Mouse (Mus musculus) ES-E14 (cell line): Measurements from ENCODE around the gene Hcfc1. TPM values are rescaled to one million over a fixed set of nuclear protein-coding genes. Genes with fewer than 3 reads are reported as not detected.

Source experiments
- DNase-seq: peaks from one replicate; pipeline ENCODE4 v3.0.0-alpha.2; 2013; ENCODE audit warnings: low read depth, low spot score
- H3K27ac ChIP-seq: 2 replicates; pipeline ENCODE4 v1.5.1; 2012; ENCODE audit warnings: low read depth, mild to moderate bottlenecking, low read length, moderate library complexity, mixed read lengths; ENCODE audit not compliant: poor library complexity, insufficient read depth, severe bottlenecking
- H3K36me3 ChIP-seq: 2 replicates; pipeline ENCODE4 v1.6.1; 2012; ENCODE audit warnings: mild to moderate bottlenecking, low read length, moderate library complexity, mixed read lengths; ENCODE audit not compliant: control insufficient read depth, poor library complexity, insufficient read depth, severe bottlenecking
- H3K4me1 ChIP-seq, 2 experiments: fragments of 150-350 bp in 1 of 2; sonication (generic) in 1 of 2; 2 replicates each; pipeline ENCODE4 v1.6.1; 2012; ENCODE audit warnings: low read length in 2 of 2, mild to moderate bottlenecking in 1 of 2, mixed read lengths in 1 of 2; ENCODE audit not compliant: control insufficient read depth in 2 of 2, insufficient read depth in 2 of 2, poor library complexity in 1 of 2
- H3K4me3 ChIP-seq, 2 experiments: fragments of 150-350 bp in 1 of 2; sonication (generic) in 1 of 2; 2 replicates each; pipeline ENCODE4 v1.5.1; 2012; ENCODE audit warnings: low read length in 2 of 2, low read depth in 1 of 2, mild to moderate bottlenecking in 1 of 2, mixed read lengths in 1 of 2; ENCODE audit not compliant: insufficient read depth in 1 of 2, poor library complexity in 1 of 2, severe bottlenecking in 1 of 2
- H3K9ac ChIP-seq: 2 replicates; pipeline ENCODE4 v1.6.1; 2012; ENCODE audit warnings: low read depth, mild to moderate bottlenecking, low read length, mixed read lengths; ENCODE audit not compliant: poor library complexity, insufficient read depth, severe bottlenecking
- H3K9me3 ChIP-seq: fragments of 150-350 bp; sonication (generic); 2 replicates; pipeline ENCODE4 v1.6.1; 2012; ENCODE audit warnings: low read depth, mild to moderate bottlenecking, low read length; ENCODE audit not compliant: control insufficient read depth, insufficient read depth
- CHD2 ChIP-seq: IDR thresholded peaks from 2 replicates; pipeline ENCODE4 v1.6.1; 2014; ENCODE audit warnings: mild to moderate bottlenecking, low read depth, low read length, inconsistent platforms
- HCFC1 ChIP-seq: IDR thresholded peaks from 2 replicates; pipeline ENCODE4 v1.6.1; 2012; ENCODE audit warnings: low read length, inconsistent platforms, borderline replicate concordance; ENCODE audit not compliant: insufficient read depth
- MAFK ChIP-seq: IDR thresholded peaks from 2 replicates; pipeline ENCODE4 v1.6.1; 2014; ENCODE audit warnings: mild to moderate bottlenecking, low read depth, low read length, inconsistent platforms; ENCODE audit not compliant: insufficient read depth
- ZC3H11A ChIP-seq: IDR thresholded peaks from 2 replicates; pipeline ENCODE4 v1.6.1; 2012; ENCODE audit warnings: low read depth, mild to moderate bottlenecking, inconsistent platforms, low read length, borderline replicate concordance
- ZNF384 ChIP-seq: IDR thresholded peaks from 2 replicates; pipeline ENCODE4 v1.6.1; 2012; ENCODE audit warnings: low read depth, low read length, inconsistent platforms
- in situ Hi-C, 2 experiments: fragments of 600-800 bp; cut with MboI; formaldehyde crosslinking; loops; one replicate each; pipeline ENCODE4 v1.15.1; 2025; ENCODE audit warnings: low sequenced_read_pairs in 2 of 2, inconsistent platforms in 1 of 2; ENCODE audit not compliant: unreplicated experiment in 2 of 2
- total RNA-seq: library from RNA; depleted of rRNA; stranded (reverse); fragments of 300-350 nt; gene quantifications from 2 replicates; pipeline ENCODE4 v1.2.3, GENCODE M21; 2012

Gene Hcfc1
- total RNA-seq, 1 experiment: 95.7 TPM

DNA sequence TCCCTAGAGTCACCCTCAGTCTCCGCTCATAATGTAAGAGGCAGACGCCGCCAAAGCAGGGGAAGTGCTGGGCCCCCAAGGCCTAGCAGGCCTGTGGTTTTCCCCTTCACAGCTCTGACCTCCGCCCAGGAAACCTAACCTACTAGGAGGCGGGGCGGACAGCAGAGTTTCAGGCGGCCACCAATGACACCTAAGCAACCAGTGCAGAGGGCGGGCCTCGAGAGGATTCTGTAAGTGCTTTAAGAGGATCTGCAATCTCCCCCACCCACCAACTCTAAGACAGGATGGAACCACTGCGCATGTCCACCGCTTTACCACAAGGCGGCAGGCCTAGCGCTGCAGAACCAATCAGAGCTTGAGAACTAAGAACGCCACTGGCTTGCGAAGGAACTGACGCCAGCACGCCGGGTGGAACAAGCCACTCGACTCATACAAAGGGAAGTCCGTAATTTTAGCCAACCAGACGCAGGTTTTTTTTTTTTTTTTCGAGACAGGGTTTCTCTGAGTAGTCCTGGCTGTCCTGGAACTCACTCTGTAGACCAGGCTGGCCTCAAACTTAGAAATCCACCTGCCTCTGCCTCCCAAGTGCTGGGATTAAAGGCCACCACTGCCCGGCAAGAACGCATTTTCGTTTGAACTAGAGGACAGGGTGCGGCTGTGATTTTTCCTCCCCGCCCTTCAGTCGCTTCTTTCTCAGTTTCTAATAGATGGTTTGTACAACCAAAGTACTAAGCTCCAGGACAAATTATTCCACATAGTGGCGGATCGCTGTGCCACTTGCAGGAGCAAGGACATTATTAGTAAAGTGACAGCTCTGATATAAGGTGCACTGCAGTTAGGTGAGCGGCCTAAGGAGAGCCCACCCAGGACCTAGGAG lies 51.1 kb downstream of the Hcfc1 start:
- no peaks in the 10 kb centered on the region for H3K9me3 ChIP-seq
- H3K36me3 ChIP-seq: peaks cover 17% of the 10 kb centered on the region
- H3K9ac ChIP-seq: peak overlapping the region; percentile 56; the same call in 1 of the 2 replicates
- in situ Hi-C loops: no loop called here
- H3K4me3 ChIP-seq: peak overlapping the region; percentile 27 to 69
- TF ChIP-seq ZC3H11A: no peak
- no peak for TF ChIP-seq CHD2
- TF ChIP-seq HCFC1: no peak
- TF ChIP-seq ZNF384: peak; percentile 86
- H3K4me1 ChIP-seq: peaks cover 0 to 6% of the 10 kb centered on the region in 2 experiments; a peak in 2 of 4 replicates
- peak; percentile 88 for DNase-seq
- H3K27ac ChIP-seq: peak overlapping the region; percentile 56; the same call in 1 of the 2 replicates

DNA sequence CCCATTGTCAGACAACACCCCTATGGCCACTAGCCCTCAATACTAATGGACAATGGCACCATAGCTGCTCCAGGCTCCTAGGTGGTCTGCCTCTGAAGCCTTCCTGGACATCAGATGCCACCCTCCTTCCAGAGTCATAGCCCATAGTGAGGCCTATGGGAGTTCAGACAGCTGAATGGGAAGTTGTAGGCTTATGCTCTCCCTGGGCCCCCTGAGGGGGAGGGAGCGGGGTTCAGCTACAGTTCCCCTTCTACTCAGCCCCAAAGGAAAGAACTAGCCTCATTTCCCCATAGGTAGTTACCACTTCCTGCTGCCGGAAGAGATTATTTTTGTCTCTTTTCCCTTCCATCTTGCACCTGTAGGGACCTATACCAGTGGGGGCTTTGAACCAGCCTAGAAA lies 54.6 kb downstream of the Hcfc1 start:
- no peak for DNase-seq
- no peaks in the 10 kb centered on the region for H3K36me3 ChIP-seq
- peaks cover 0 to 6% of the 10 kb centered on the region in 2 experiments; a peak in 2 of 4 replicates for H3K4me1 ChIP-seq
- in situ Hi-C loops: no loop called here
- no peak overlapping the region for H3K4me3 ChIP-seq
- H3K9ac ChIP-seq: no peak overlapping the region
- H3K27ac ChIP-seq: no peak overlapping the region
- no peaks in the 10 kb centered on the region for H3K9me3 ChIP-seq
- TF ChIP-seq CHD2 (no peak), HCFC1 (no peak), MAFK (no peak), ZC3H11A (no peak)

DNA sequence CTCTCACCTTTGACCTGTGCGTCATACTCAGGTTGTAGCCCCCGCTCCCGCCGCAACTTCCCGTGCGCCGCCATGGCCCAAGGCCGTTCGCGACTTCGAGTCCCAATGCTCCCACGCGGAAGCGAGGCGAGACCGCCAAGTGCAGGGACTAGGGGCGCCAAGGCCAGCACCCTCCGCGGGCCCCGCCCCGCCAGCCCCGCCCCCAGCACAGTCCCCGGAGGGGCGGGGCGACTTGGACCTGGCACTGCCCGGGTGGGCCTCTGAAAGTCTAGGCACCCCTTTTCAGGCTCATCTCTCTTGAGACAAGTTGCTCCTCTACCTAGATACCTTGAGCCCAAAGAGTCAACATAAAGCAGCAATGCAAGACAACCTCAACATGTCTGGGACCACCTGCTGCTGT lies 55.0 kb downstream of the Hcfc1 start:
- H3K4me3 ChIP-seq: peak overlapping the region; percentile 44 to 65
- H3K9ac ChIP-seq: peak overlapping the region; percentile 57
- TF ChIP-seq MAFK (no peak), ZNF384 (no peak), ZC3H11A (no peak), CHD2 (no peak), HCFC1 (no peak)
- H3K36me3 ChIP-seq: no peaks in the 10 kb centered on the region
- H3K27ac ChIP-seq: no peak overlapping the region
- in situ Hi-C loops: no loop called here
- DNase-seq: no peak
- H3K4me1 ChIP-seq: peaks cover 0 to 6% of the 10 kb centered on the region in 2 experiments; a peak in 2 of 4 replicates
- H3K9me3 ChIP-seq: no peaks in the 10 kb centered on the region

DNA sequence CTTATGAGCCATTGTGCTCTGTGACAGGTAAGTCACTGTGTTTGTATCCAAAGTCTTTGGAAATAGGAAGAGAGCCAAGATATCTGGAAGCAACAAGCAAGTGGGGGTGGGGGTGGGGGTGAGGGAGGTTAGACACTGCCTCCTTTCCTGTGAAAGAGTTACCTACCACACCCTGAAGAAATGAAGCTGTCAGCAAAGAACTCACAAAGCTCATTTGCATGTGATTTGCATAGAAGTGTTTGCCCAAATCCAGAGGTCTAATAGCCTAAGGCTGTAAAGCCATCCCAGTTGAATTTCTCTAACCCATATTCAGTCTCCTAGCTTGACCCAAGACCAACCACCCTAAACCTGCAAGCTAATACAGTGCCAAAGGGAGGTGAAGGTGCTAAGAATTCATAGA lies 55.7 kb downstream of the Hcfc1 start:
- H3K36me3 ChIP-seq: no peaks in the 10 kb centered on the region
- no peak for TF ChIP-seq ZNF384
- TF ChIP-seq HCFC1: no peak
- no peak for TF ChIP-seq ZC3H11A
- no peak for TF ChIP-seq MAFK
- TF ChIP-seq CHD2: no peak
- no peak overlapping the region for H3K9ac ChIP-seq
- H3K9me3 ChIP-seq: no peaks in the 10 kb centered on the region
- H3K4me3 ChIP-seq: 0 out of 4 replicates have a peak overlapping the region, but pooled peaks of 1 of the 2 experiments have one; percentile 65
- in situ Hi-C loops: no loop called here
- no peak overlapping the region for H3K27ac ChIP-seq
- H3K4me1 ChIP-seq: peaks cover 0 to 6% of the 10 kb centered on the region in 2 experiments; a peak in 2 of 4 replicates
- DNase-seq: no peak

DNA sequence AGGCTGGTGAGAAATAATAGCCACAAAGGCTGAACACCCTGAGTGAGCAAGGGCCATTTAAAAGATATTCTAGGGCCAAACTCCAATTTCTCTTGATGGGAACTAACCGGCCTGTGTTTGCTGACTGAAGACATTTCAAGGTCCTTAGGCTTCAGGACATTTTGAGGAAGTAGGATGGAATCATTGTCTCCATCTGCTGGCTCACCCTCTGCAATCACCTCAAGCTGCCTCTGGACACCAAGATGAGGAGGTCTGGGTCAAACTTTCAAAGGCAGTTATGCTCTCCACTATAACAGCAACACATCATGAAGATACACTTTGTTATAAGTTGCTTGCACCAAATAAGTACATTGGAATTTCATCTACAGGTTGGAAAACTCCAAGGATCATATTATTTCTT lies 56.1 kb downstream of the Hcfc1 start:
- DNase-seq: no peak
- no peaks in the 10 kb centered on the region for H3K9me3 ChIP-seq
- H3K36me3 ChIP-seq: no peaks in the 10 kb centered on the region
- TF ChIP-seq MAFK (no peak), CHD2 (no peak), ZC3H11A (no peak), HCFC1 (no peak), ZNF384 (no peak)
- H3K4me1 ChIP-seq: peaks cover 0 to 6% of the 10 kb centered on the region in 2 experiments; a peak in 2 of 4 replicates
- no peak overlapping the region for H3K27ac ChIP-seq
- in situ Hi-C loops: no loop called here
- H3K9ac ChIP-seq: no peak overlapping the region
- H3K4me3 ChIP-seq: no peak overlapping the region
